Mouse (Mus musculus) forebrain, embryonic 15.5 days (tissue): ENCODE measurements around the gene Palld. TPM values are rescaled to one million over a fixed set of nuclear protein-coding genes. Genes with fewer than 3 reads are reported as not detected.

Experiments used
- ATAC-seq: fragments of 200-750 bp; cut with Nextera tagmentation; replicated peaks from 2 replicates; pipeline ENCODE4 v1.8.0; 2017; ENCODE audit warnings: mild to moderate bottlenecking, moderate TSS enrichment, moderate library complexity
- H3K27ac ChIP-seq: fragments of 300-500 bp; sonication (generic); replicated peaks from 2 replicates; pipeline ENCODE4 v1.5.1; 2015; ENCODE audit warnings: mild to moderate bottlenecking, inconsistent platforms
- H3K27me3 ChIP-seq: fragments of 300-500 bp; sonication (generic); 2 replicates; pipeline ENCODE4 v1.6.1; 2015; ENCODE audit warnings: inconsistent platforms
- H3K36me3 ChIP-seq: fragments of 300-500 bp; sonication (generic); 2 replicates; pipeline ENCODE4 v1.6.1; 2015; ENCODE audit warnings: mild to moderate bottlenecking, inconsistent platforms
- H3K4me1 ChIP-seq: fragments of 300-500 bp; sonication (generic); 2 replicates; pipeline ENCODE4 v1.6.1; 2015; ENCODE audit warnings: inconsistent platforms
- H3K4me2 ChIP-seq: fragments of 300-500 bp; sonication (generic); replicated peaks from 2 replicates; pipeline ENCODE4 v1.6.1; 2015; ENCODE audit warnings: mild to moderate bottlenecking, inconsistent platforms
- H3K4me3 ChIP-seq: fragments of 300-500 bp; sonication (generic); 2 replicates; pipeline ENCODE4 v1.5.1; 2015; ENCODE audit warnings: mild to moderate bottlenecking, inconsistent platforms
- H3K9ac ChIP-seq: fragments of 300-500 bp; sonication (generic); replicated peaks from 2 replicates; pipeline ENCODE4 v1.6.1; 2015; ENCODE audit warnings: mild to moderate bottlenecking, inconsistent platforms
- H3K9me3 ChIP-seq: fragments of 300-500 bp; sonication (generic); 2 replicates; pipeline ENCODE4 v1.6.1; 2016; ENCODE audit warnings: inconsistent platforms
- WGBS: fragments of 180-500 bp; shearing (Covaris S2); methylation state at CpG from one replicate; pipeline ENCODE4 v1.1.7; 2015; ENCODE audit warnings: mixed read lengths; 5-methylcytosine and 5-hydroxymethylcytosine counted together
- polyA plus RNA-seq: library from polyadenylated mRNA; unstranded; fragments of >200 nt; fragmentation: Nextera tagmentation; extraction: Ambion mirVana; gene quantifications from 2 replicates; pipeline ENCODE4 v1.2.1, GENCODE M21; 2015

The Palld gene
- polyA plus RNA-seq, 1 experiment from 2014 or later, result 19.4 TPM

DNA sequence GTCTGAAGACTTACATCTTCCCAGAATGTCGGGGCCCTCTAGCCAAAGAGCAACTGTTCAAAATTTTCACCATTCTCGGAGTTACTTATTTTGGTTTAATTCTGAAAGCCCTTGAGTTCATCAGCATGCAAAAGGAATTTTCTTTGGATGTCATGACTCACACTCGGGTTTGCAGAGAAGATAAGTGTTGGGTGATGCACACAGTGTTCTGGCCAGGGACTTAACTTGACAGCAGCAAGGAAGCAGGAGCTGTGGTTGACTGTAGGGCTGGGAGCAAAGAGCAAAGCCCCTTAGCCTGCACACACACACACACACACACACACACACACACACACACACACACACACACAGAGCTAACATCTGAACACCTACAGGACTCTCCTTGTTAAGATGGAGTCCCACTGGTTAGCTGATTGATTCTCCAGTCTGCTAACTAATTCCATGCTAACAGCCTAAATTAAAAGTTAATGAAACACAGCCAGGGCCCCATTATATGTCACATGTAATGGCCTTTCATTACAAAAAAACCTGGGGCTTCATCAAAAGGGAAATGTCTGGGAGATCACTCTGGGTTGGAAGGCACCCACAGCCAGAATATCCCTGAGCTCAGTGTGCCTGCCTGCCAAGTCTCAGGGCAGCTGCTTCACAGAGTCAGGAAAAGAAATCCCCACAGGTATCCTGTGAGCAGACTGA is 273.4 kb downstream of the Palld start:
- H3K9ac ChIP-seq, result no peak overlapping the region
- H3K4me1 ChIP-seq, result no peaks in the 10 kb centered on the region
- H3K9me3 ChIP-seq, result no peaks in the 10 kb centered on the region
- H3K4me3 ChIP-seq, result no peak overlapping the region
- no peak overlapping the region for H3K4me2 ChIP-seq
- ATAC-seq, result 0 out of 2 replicates have a peak, but pooled peaks have one; percentile 4
- no peaks in the 10 kb centered on the region for H3K36me3 ChIP-seq
- WGBS, result 70% methylated on average over 3 of the region's 3 CpGs
- no peak overlapping the region for H3K27ac ChIP-seq
- H3K27me3 ChIP-seq, result no peaks in the 10 kb centered on the region

DNA sequence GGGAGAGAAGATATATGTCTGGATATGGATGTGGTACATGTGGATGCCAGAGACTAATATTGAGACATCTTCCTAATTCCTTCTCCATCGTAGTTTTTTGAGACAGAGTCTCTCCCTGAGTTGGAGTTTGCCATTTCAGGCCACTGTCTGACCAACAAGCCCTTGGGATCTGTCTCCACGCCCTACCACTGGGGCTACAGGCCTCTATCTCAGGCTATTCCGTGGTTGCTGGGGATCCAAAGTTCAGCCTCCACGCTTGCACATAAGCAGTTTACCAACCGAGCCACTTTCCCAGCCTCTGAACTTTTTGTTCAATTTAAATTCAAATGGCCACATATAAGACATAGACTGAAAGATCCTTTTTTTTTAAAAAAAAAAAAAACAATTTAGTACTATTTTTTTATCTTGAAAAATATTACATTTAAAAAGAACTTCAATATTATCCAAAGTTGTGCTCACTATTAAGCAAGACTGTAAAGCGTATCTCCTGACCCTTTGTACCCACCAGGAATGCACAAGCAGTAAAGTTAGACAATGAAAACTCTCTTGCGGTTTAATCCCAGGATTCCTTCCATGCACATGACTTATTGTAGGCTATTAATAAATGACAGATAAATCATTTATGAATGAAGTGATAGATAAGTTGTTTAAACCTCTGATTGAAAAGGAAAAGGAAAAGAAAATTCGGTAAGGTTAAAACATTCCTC is 276.1 kb downstream of the Palld start:
- 94% methylated on average over 8 of the region's 8 CpGs for WGBS
- no peak overlapping the region for H3K4me3 ChIP-seq
- no peak for ATAC-seq

DNA sequence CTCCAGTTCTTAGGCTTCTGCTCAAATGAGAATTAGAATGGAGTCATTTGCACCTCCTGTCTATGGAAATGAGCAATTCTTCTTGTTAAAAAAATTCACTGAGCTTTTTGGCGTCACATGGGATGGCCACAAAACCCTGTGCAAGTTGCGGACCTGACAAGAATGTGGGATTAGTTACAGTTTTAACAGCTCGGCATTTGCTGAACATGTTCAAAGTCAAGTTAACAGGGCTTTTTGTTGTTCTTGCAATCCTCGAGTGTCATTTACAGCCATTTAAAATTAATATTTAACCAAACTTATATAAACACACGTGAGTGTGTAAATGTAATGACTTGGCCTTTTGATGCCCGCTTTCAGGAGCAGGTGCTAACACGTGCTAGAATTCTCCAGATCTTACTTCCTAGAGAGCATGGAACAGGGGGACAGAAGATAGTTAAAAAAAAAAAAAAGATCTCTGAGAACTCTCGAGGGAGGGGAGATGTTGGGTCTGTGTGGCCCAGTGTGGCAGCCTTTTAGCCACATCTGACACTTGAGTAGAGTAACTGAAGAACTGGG is 276.8 kb downstream of the Palld start:
- Histone ChIP-seq H3K4me1 (peaks cover 6% of the 10 kb centered on the region; the same call in 1 of the 2 replicates), H3K9me3 (no peaks in the 10 kb centered on the region), H3K9ac (no peak overlapping the region), H3K4me2 (no peak overlapping the region), H3K4me3 (no peak overlapping the region), H3K27me3 (no peaks in the 10 kb centered on the region), H3K27ac (no peak overlapping the region), H3K36me3 (no peaks in the 10 kb centered on the region)
- 84% methylated on average over 8 of the region's 8 CpGs for WGBS
- ATAC-seq, result no peak

More for the DNA sequence above, 276.1 kb downstream of the Palld start:
- Histone ChIP-seq H3K27me3 (no peaks in the 10 kb centered on the region), H3K4me2 (no peak overlapping the region), H3K27ac (no peak overlapping the region), H3K9ac (no peak overlapping the region), H3K4me1 (peaks cover 6% of the 10 kb centered on the region; the same call in 1 of the 2 replicates), H3K36me3 (no peaks in the 10 kb centered on the region), H3K9me3 (no peaks in the 10 kb centered on the region)

DNA sequence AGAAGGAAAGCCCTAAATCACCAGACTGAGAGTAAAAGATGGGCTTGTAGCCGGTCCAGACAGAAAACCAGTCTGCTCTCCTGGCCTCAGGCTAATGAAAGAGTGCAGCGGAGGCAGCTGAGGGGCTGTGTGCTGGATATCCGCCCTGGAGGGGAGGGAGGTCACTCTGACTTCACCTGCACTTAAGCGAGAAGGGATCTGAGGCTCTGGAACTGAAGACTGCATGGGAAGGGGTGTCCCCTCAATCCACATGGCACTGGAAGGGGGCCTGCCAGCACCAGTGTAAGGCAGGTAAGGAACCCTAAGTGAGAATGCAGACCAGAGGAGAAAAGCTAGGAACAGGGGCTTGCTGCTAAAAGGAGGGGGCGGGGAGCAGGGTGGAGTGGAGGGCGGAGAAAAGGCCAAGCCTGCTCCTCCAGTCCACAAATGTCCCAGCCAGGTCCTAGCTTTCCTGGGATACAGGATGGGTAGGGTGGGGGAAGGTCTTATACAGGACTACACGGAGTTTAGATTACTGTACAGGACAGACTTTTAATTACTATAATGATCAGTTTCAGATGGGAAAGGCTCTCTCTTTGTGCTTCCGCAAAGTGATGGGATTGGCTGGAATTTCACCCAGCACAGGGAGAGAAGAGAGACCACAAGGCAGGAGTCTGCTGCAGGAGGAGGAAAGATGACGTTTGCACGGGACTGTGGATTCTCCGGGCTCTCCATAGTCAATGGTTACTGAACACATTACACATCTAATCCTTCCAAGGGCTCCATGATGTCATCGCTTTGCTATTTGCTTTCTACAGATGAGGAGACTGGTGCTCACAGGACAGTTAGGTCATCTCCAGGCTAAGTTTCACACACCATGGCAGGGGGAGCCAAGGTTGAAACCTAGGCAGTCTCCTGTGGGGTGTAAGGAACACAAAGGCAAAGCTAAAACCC is 278.7 kb downstream of the Palld start:
- H3K27me3 ChIP-seq, result no peaks in the 10 kb centered on the region
- WGBS, result 23% methylated on average over 12 of the region's 12 CpGs
- H3K4me3 ChIP-seq, result no peak overlapping the region
- H3K27ac ChIP-seq, result no peak overlapping the region
- peak; percentile 43; the same call in 1 of the 2 replicates for ATAC-seq
- no peak overlapping the region for H3K9ac ChIP-seq
- H3K4me2 ChIP-seq, result no peak overlapping the region
- no peaks in the 10 kb centered on the region for H3K36me3 ChIP-seq
- H3K9me3 ChIP-seq, result no peaks in the 10 kb centered on the region
- peaks cover 6% of the 10 kb centered on the region; the same call in 1 of the 2 replicates for H3K4me1 ChIP-seq

DNA sequence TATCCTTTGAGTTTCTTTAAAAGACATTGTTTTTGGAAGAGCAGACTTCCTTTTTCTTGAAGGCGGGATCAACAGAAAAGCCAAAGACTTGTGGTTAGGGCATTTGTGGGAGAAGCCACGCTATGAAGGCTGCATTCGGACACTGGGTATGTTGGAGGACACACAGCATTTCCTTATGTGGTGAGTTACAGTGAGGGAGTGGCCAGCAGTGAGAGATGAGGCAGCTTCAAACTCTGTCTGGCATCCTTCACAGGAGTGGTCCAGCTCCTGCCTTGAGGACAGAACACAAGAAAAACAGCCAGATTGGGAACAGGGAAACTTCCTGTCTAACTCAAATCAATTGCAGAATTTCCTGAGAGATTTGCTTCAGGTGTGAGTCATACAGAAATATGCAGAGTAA is 281.2 kb downstream of the Palld start:
- Histone ChIP-seq H3K4me3 (no peak overlapping the region), H3K27ac (no peak overlapping the region), H3K9me3 (no peaks in the 10 kb centered on the region), H3K4me2 (no peak overlapping the region), H3K4me1 (peaks cover 6% of the 10 kb centered on the region; the same call in 1 of the 2 replicates), H3K27me3 (no peaks in the 10 kb centered on the region), H3K9ac (no peak overlapping the region), H3K36me3 (no peaks in the 10 kb centered on the region)
- WGBS, result 85% methylated on average over 3 of the region's 3 CpGs
- ATAC-seq, result no peak

DNA sequence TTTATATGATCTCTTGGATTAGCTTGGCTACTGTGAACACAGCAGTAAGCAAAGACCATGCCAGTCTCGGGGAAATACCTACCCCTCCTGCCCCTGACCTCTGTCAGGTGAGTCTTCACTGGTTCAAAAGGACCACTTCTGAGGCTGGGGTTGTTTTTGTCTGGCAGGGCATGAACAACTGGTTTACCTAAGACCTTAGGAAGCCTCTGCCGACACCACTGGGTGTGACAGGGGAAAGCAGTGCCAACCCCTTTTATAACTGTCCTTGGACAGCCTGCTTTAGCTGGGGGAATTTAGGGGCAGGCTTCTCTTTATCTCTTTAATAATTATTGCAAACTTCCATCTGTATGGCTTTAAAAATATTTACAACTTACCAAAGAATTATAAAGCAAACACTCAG is 284.8 kb downstream of the Palld start:
- no peaks in the 10 kb centered on the region for H3K27me3 ChIP-seq
- H3K4me1 ChIP-seq, result no peaks in the 10 kb centered on the region
- no peak overlapping the region for H3K27ac ChIP-seq
- no peaks in the 10 kb centered on the region for H3K36me3 ChIP-seq
- whole genome bisulfite sequencing, result 84% methylated on average over 2 of the region's 2 CpGs
- no peak overlapping the region for H3K4me3 ChIP-seq
- H3K9me3 ChIP-seq, result no peaks in the 10 kb centered on the region
- no peak overlapping the region for H3K4me2 ChIP-seq
- H3K9ac ChIP-seq, result no peak overlapping the region
- no peak for ATAC-seq

DNA sequence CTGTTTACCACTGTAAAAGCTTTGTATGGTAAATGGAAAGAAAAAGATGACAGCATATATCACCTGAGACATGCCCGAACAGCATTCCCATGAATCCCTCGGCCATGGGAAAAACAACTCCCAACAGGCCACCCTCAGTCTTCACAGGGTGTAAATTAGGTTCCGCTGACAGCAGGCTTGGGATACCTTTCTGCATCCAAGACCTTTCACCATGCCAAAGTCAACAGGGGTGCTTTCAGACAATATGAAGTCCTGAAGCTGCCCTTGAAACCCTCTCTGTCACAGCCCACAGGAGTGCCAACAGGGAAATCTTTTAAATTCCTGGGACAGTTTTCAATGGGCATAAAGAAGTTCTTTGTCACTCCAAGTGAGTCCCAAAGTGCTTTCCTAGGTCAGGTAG is 285.4 kb downstream of the Palld start:
- Histone ChIP-seq H3K27me3 (no peaks in the 10 kb centered on the region), H3K9me3 (no peaks in the 10 kb centered on the region), H3K4me3 (no peak overlapping the region), H3K27ac (no peak overlapping the region), H3K4me2 (no peak overlapping the region), H3K4me1 (no peaks in the 10 kb centered on the region), H3K9ac (no peak overlapping the region), H3K36me3 (no peaks in the 10 kb centered on the region)
- WGBS, result 80% methylated on average over 3 of the region's 3 CpGs
- no peak for ATAC-seq

DNA sequence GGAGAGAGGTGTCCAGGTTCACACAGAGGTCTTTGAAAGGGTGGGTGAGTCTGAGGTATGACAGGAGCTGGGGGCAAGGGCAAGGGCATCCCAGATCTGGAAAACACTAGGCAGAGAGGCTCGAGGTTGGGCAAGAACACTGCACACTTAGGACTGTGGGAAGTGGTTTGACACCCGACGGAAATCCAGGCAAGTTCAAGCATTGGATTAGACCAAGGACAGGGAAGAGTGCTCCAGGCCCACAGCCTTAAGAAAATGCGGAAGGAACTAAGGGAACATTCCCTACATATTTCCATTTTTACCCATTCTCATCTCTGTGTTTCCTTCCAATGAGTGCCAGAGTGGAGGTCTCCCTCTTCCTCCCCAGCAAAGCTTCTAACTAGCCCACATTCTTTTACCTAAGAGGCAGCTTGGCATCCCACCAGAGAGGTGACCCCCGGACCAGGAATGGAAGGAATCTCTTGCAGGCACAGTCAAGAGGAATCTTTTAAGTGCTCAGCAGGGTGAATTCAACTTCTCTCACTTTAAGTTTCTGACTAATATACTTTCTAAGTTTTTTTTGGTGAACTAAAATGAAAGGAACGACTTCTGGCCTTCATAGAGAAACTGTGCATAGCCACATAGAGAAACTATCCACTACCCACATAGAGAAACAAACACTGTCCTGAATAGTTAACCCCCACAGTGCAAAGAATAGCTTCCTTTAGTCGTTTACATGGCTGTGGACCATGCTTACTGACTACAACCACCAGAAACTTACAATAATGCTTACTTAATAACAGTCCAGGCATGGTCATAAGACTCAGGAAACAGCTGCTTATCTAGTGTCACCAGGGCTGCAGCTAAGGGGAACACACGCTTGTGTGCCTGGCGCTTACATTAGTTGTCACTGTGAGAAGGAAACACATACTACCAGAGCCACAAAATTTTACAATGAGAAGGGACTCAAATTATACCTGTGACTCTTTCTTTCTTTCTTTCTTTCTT is 286.5 kb downstream of the Palld start:
- ATAC-seq, result no peak
- WGBS, result 78% methylated on average over 9 of the region's 9 CpGs
- Histone ChIP-seq H3K9ac (no peak overlapping the region), H3K4me2 (no peak overlapping the region), H3K4me1 (no peaks in the 10 kb centered on the region), H3K27ac (no peak overlapping the region), H3K27me3 (no peaks in the 10 kb centered on the region), H3K4me3 (no peak overlapping the region), H3K36me3 (no peaks in the 10 kb centered on the region), H3K9me3 (no peaks in the 10 kb centered on the region)

DNA sequence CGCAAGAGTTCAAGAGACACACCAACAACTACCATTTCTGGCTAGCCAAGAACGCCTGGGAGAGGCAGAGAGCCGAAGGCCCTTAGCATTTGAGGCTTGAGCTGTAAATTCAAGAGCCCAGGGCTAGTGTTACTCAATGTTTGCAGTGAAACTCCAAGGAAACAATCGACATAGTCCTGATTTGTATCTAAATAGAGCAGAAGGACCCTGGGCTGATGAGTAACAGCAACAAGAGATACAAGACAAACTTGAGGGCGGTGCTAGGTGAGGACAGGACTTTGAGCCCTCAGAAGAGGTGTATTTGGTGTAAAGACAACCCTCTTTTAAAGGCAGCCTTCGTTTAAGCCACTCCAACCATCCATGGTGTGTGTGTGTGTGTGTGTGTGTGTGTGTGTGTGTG is 290.7 kb downstream of the Palld start:
- H3K9ac ChIP-seq, result no peak overlapping the region
- H3K4me3 ChIP-seq, result no peak overlapping the region
- no peaks in the 10 kb centered on the region for H3K27me3 ChIP-seq
- no peak overlapping the region for H3K4me2 ChIP-seq
- H3K9me3 ChIP-seq, result no peaks in the 10 kb centered on the region
- H3K27ac ChIP-seq, result no peak overlapping the region
- H3K36me3 ChIP-seq, result no peaks in the 10 kb centered on the region
- H3K4me1 ChIP-seq, result peaks cover 5% of the 10 kb centered on the region
- 90% methylated on average over 6 of the region's 6 CpGs for WGBS
- ATAC-seq, result no peak

DNA sequence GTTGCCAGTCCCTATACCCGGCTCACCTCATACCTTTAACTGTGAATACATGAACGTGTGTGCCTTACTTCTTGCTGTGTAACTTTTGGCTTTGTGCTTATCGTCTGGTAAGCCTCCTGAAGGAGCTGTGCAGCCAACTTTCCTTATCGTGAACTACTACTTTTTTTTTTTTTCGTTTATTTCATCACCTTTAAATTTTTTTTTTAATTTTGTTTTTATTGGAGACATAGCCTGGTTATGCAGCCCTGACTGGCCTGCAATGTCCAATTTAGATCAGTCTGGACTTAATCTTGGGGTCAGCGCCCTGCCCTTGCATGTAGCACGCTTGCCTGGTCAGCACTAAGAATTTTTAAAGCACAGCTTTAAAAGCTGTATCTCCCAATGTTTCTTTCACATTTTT is 291.4 kb downstream of the Palld start:
- Histone ChIP-seq H3K4me2 (no peak overlapping the region), H3K9ac (no peak overlapping the region), H3K27ac (no peak overlapping the region), H3K4me1 (peaks cover 10% of the 10 kb centered on the region), H3K9me3 (no peaks in the 10 kb centered on the region), H3K36me3 (no peaks in the 10 kb centered on the region), H3K4me3 (no peak overlapping the region), H3K27me3 (no peaks in the 10 kb centered on the region)
- WGBS, result 90% methylated on average over 7 of the region's 7 CpGs
- no peak for ATAC-seq

DNA sequence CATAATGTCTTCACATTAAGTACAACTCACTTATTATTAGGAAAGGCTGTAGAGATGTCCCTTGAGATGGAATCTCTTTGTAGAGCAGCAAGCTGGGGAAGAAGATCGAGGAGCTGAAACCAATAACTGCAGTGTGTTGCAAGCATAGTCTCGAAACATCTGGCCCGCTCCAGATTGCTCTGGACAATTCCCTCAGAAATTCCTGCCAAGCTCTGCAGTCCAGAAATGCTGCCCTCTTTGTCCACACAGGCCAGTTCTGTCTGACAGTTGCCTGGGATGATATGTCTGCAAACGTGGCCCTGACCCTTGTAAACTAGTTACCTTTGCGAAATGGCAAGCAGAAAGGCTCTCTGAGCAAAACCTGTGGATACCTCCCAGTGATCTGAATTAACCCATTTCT is 291.9 kb downstream of the Palld start:
- H3K27ac ChIP-seq, result no peak overlapping the region
- H3K4me3 ChIP-seq, result no peak overlapping the region
- H3K36me3 ChIP-seq, result no peaks in the 10 kb centered on the region
- H3K4me1 ChIP-seq, result peaks cover 10% of the 10 kb centered on the region
- WGBS, result 85% methylated on average over 5 of the region's 5 CpGs
- no peaks in the 10 kb centered on the region for H3K27me3 ChIP-seq
- H3K4me2 ChIP-seq, result no peak overlapping the region
- ATAC-seq, result no peak
- no peaks in the 10 kb centered on the region for H3K9me3 ChIP-seq
- no peak overlapping the region for H3K9ac ChIP-seq
